ENCODE assay signal across 16 mouse cellular contexts in the genomic region with DNA sequence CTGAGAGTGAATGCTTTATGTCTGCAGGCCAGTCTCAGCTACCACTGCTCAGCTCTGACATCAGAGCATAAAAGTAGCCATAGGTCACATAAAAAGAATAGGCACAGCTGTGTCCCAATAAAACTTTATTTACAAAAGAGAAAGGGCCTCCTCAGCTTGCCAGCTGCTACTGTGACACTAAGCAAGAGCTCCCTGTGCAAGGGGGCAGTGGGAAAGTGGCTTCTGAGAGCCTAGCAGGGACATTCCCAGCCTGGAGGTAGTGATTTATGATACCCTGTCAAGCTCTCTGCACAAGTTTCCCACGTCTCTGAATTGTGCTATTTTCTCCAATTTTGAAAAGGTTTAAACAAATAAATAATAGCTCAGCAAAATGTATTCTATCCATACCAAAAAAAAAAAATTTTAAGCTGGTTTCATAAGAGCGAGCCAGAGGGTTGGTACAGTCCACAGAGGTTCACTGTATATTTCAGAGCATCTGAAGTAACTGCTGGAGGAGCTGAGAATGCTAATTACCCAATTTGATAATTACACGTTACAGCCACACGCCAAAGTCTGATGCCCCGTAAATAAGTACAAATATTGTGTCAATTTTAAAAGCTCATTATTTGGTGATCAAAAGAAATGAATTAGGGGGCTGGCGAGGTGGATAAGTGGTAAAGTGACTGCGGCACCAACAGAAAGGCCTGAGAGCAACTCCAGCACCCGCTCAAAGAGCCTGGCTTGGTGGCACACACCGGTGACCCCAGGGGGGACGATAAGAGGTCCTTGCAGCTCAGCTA.
"Had no signal": no experiment of that assay in that cellular context is flagged by ENCODE, and none has a peak within 500 bp of the region (broad histone marks: within the 10 kb centered on the region; RNA-seq: fewer than 3 reads in every experiment).

No protein-coding gene starts in this region.

- H3K36me3 ChIP-seq: limb, embryonic 10.5 days; liver, embryonic 15.5 days had no signal

- DNase-seq: kidney, adult 8-10 months; kidney, postnatal 36 days; lung, adult 2 months; lung, postnatal 36 days; right cerebral cortex, adult 18-20 months; right cerebral cortex, postnatal 25 days; thymus, postnatal 14 days had no signal

- H3K4me1 ChIP-seq: liver, embryonic 15.5 days had no signal

- H3K4me3 ChIP-seq: left cerebral cortex, adult 2 months; limb, embryonic 10.5 days; liver, embryonic 15.5 days had no signal

- H3K9me3 ChIP-seq: limb, embryonic 10.5 days; liver, embryonic 15.5 days had no signal

- ATAC-seq: lung, postnatal 0 days; midbrain, embryonic 16.5 days had no signal

- H3K27ac ChIP-seq: kidney, postnatal 0 days; left cerebral cortex, adult 2 months; liver, embryonic 15.5 days; stomach, postnatal 0 days had no signal

- H3K4me2 ChIP-seq: liver, embryonic 11.5 days; liver, embryonic 15.5 days; midbrain, embryonic 11.5 days had no signal

- H3K9ac ChIP-seq: liver, embryonic 15.5 days had no signal
